11 mouse cellular contexts compared by ENCODE assay signal in the genomic region with DNA sequence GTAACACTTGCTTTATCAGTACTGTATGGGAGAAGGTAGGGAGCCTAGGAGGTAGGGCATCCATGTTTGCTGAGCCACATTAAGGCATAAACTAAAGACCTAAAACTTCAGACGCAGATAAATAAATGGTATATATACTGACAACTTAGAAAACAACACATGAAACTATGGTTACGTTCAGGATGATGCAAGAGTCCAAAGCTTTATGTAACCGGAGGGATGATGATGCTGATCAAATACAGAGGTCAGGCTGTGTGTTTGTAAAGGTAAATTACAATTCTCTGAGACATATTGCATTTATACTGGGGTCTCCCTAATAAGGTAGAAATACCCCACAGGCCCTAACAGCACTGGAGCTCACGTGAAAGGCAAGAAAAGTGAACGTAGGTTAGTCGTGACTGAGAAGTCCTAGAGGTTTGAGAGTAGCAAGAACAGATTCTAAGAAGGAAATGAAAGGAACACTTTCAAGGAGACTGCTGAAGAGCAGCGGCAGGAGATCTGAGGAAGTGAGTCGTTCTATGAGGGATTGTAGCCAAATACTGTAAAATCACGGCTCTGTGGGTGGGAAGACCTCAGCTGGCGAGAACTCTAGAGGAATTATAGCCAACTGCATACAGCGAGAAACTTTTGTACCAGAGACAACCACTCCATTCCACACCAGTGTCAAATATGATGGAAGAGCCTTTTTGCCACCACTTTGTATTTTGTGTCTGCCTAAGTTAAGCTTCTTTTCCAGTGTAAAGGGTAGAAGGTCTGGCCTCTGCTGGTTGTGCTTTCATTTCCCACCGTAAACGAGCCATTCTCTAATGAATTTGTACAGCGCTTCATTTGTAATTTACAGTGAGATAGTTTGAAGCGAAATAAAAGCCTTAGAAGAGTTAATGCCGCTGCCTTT. TPM values are rescaled to one million over a fixed set of nuclear protein-coding genes. Genes with fewer than 3 reads are reported as not detected.
DNase-seq lines count a peak whose midpoint lies in the region; ATAC-seq and TF ChIP-seq lines count a peak whose summit lies in the region.
"Had no signal": no experiment of that assay in that cellular context is flagged by ENCODE, and none has a peak within 500 bp of the region (broad histone marks: within the 10 kb centered on the region; RNA-seq: fewer than 3 reads in every experiment).

No protein-coding gene starts in this region.

- no peak overlapping the region for H3K9ac ChIP-seq in midbrain, embryonic 16.5 days (ENCODE audit: low read depth, low read length)
- no peak overlapping the region for H3K9ac ChIP-seq in midbrain, embryonic 11.5 days (ENCODE audit: low read length)

- H3K27me3 ChIP-seq in kidney, adult 2 months (replicated peaks; ENCODE audit: control insufficient read depth, insufficient read depth, low read length): no peaks in the 10 kb centered on the region
- no peaks in the 10 kb centered on the region for H3K27me3 ChIP-seq in midbrain, embryonic 16.5 days (ENCODE audit: control insufficient read depth, insufficient read depth, low read depth, low read length)
- no peaks in the 10 kb centered on the region for H3K27me3 ChIP-seq in midbrain, embryonic 11.5 days (ENCODE audit: control insufficient read depth, insufficient read depth, low read length)
- H3K27me3 ChIP-seq: megakaryocyte, embryonic 14.5 days; Patski had no signal

- no peak overlapping the region for H3K4me3 ChIP-seq in kidney, adult 2 months (ENCODE audit: insufficient read depth, low read depth, low read length)
- H3K4me3 ChIP-seq in midbrain, embryonic 16.5 days (ENCODE audit: low read depth, low read length): no peak overlapping the region
- no peak overlapping the region for H3K4me3 ChIP-seq in midbrain, embryonic 11.5 days (ENCODE audit: low read depth, low read length)
- H3K4me3 ChIP-seq: megakaryocyte, embryonic 14.5 days had no signal

- peak overlapping the region; percentile 8; the same call in 1 of the 2 replicates for H3K4me2 ChIP-seq in midbrain, embryonic 16.5 days (ENCODE audit: low read length)
- H3K4me2 ChIP-seq in midbrain, embryonic 11.5 days: no peak overlapping the region

- ATAC-seq in midbrain, embryonic 16.5 days: no peak
- ATAC-seq in midbrain, embryonic 11.5 days (ENCODE audit: low FRiP score): no peak
- peak; percentile 38; the same call in 1 of the 2 replicates for ATAC-seq in granulocyte monocyte progenitor cell, adult 5-6 weeks (replicated peaks; ENCODE audit: poor library complexity, severe bottlenecking)
- ATAC-seq: Patski had no signal

- no peak overlapping the region for H3K27ac ChIP-seq in kidney, adult 2 months (ENCODE audit: insufficient read depth, low read depth, low read length)
- no peak overlapping the region for H3K27ac ChIP-seq in midbrain, embryonic 16.5 days (ENCODE audit: low read length)
- H3K27ac ChIP-seq in midbrain, embryonic 11.5 days (ENCODE audit: low read depth, low read length): no peak overlapping the region

- H3K4me1 ChIP-seq in kidney, adult 2 months (ENCODE audit: control insufficient read depth, insufficient read depth, low read length): no peaks in the 10 kb centered on the region
- peaks cover 8% of the 10 kb centered on the region; the same call in 1 of the 2 replicates for H3K4me1 ChIP-seq in midbrain, embryonic 16.5 days (ENCODE audit: control insufficient read depth, insufficient read depth, low read length)
- H3K4me1 ChIP-seq in midbrain, embryonic 11.5 days (ENCODE audit: control insufficient read depth, insufficient read depth, low read length): peaks cover 8% of the 10 kb centered on the region
- H3K4me1 ChIP-seq: megakaryocyte, embryonic 14.5 days had no signal

- TF ChIP-seq CTCF in kidney, adult 2 months (conservative IDR thresholded peaks at IDR 0.05; ENCODE audit: insufficient read depth, insufficient read length, low read depth, low read length): no peak

- H3K36me3 ChIP-seq in kidney, adult 2 months (ENCODE audit: control insufficient read depth, insufficient read depth, low read length): no peaks in the 10 kb centered on the region
- no peaks in the 10 kb centered on the region for H3K36me3 ChIP-seq in midbrain, embryonic 16.5 days (ENCODE audit: control insufficient read depth, insufficient read depth, low read length)
- no peaks in the 10 kb centered on the region for H3K36me3 ChIP-seq in midbrain, embryonic 11.5 days (ENCODE audit: control insufficient read depth, insufficient read depth, low read length)

- DNase-seq in kidney, adult 2 months: peak; percentile 7
- no peak for DNase-seq in kidney, adult 11 months
- no peak for DNase-seq in midbrain, embryonic 11.5 days (ENCODE audit: low spot score, missing footprints)
- peak; percentile 11 for DNase-seq in telencephalon, adult 2 months (ENCODE audit: low read depth, low spot score)
- DNase-seq in adrenal gland, adult 18-20 months (ENCODE audit: low spot score in 2 of 2): no peak
- DNase-seq: thymus, postnatal 25 days had no signal

- no peak for TF ChIP-seq POLR2A in kidney, adult 2 months (IDR thresholded peaks at IDR 0.05; ENCODE audit: low read depth, low read length)

- H3K9me3 ChIP-seq in midbrain, embryonic 16.5 days (replicated peaks; ENCODE audit: control insufficient read depth, low read length, poor library complexity, severe bottlenecking): no peaks in the 10 kb centered on the region
- no peaks in the 10 kb centered on the region for H3K9me3 ChIP-seq in midbrain, embryonic 11.5 days (ENCODE audit: control insufficient read depth, low read length)

- 59% methylated on average over 16 of the region's 16 CpGs for WGBS in kidney, adult 2 months
- WGBS in midbrain, embryonic 16.5 days: 61% methylated on average over 16 of the region's 16 CpGs
- WGBS in midbrain, embryonic 11.5 days: 88% methylated on average over 16 of the region's 16 CpGs

RNA-seq across cellular contexts. Expression of gene Npas3, which starts 49.7 kb away (rescaled TPM):
- polyA plus RNA-seq in kidney, adult 2 months (2012; rRNA removed): 0.11 and 0.14 TPM in 2 replicates
- polyA plus RNA-seq in midbrain, embryonic 16.5 days (2015; fragmentation: Nextera tagmentation; extraction: Ambion mirVana): 25.1 and 27.9 TPM in 2 replicates
- polyA plus RNA-seq in midbrain, embryonic 11.5 days (2014; fragmentation: Nextera tagmentation; extraction: Ambion mirVana): 17.7 and 19.5 TPM in 2 replicates
- not detected in 2 replicates for total RNA-seq in granulocyte monocyte progenitor cell, adult 5-6 weeks (2014; fragmentation: Nextera tagmentation)
- total RNA-seq in granulocyte monocyte progenitor cell, adult 5-6 weeks (2017): 0.04 and 14.0 TPM in 2 replicates
- 1 to 10 TPM; 1.1 to 2.1 TPM for total RNA-seq in adrenal gland, adult 18-20 months (2021)
- total RNA-seq: hematopoietic stem cell, adult 5-6 weeks had no signal

Comparison
In these comparisons a context has a peak if more than half of its experiments do, and no peak if none do; other contexts are left out.
1. DNase-seq: peak in kidney, adult 2 months (single experiment) and telencephalon, adult 2 months (single experiment); none in kidney, adult 11 months (single experiment), midbrain, embryonic 11.5 days (single experiment) and adrenal gland, adult 18-20 months (0 of 2).
2. RNA of gene Npas3, which starts 49.7 kb away (polyA plus RNA-seq): 25.1 to 27.9 TPM in midbrain, embryonic 16.5 days and 17.7 to 19.5 TPM in midbrain, embryonic 11.5 days; 0.11 to 0.14 TPM in kidney, adult 2 months; every median in the first group is over 10 times any median in the second.